Mouse (Mus musculus): ENCODE data around the gene Afp.

DNA sequence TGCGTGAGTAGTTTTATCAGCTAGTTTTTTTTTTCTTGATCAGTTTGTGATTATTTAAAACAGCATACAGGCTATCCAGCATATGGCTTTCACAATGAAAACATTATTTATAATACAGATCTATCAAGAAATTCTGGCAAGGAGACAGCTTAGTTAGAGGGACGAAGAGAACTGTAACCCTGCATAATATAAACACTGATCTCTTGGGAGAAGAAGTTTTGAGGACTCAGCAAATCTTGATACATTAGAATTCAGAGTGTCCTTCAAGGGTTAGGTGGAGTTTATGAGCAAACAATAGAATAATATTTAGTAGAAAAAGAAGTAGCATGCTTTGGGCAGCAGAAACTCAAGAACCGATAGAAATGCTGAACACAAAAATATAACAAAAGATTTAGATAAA, 19.7 kb upstream of the Afp start:
- TF ChIP-seq CTCF (IDR thresholded peaks at IDR 0.05; ENCODE audit: low read depth, low read length) (no peak), POLR2A (IDR thresholded peaks at IDR 0.05; ENCODE audit: insufficient read depth, low read length) (no peak)
